Mouse (Mus musculus): ENCODE data around the gene Olfr805.

Olfr805 gene

GRCm38 (mm10) chr10:129729275-129729674 is at the start of gene Olfr805:
TSS of gene Olfr805 (minus strand) at chr10:129729375.
- no peak for DNase-seq (ENCODE audit: low spot score)

GRCm38 (mm10) chr10:129778123-129778522 is 48.9 kb upstream of the Olfr805 start:
- DNase-seq (ENCODE audit: low spot score): no peak

GRCm38 (mm10) chr10:129774338-129774737 is 45.2 kb upstream of the Olfr805 start, which contains the start of gene Olfr809:
TSS of gene Olfr809 (plus strand) at chr10:129774638.
- DNase-seq (ENCODE audit: low spot score): no peak

GRCm38 (mm10) chr10:129765182-129765581 is 36.0 kb upstream of the Olfr805 start, which contains the start of gene Olfr808:
TSS of gene Olfr808 (plus strand) at chr10:129765482.
- no peak for DNase-seq (ENCODE audit: low spot score)

GRCm38 (mm10) chr10:129757693-129758092 is 28.5 kb upstream of the Olfr805 start, which contains the start of gene Olfr807:
TSS of gene Olfr807 (minus strand) at chr10:129757793.
- no peak for DNase-seq (ENCODE audit: low spot score)

GRCm38 (mm10) chr10:129741821-129742220 is 12.6 kb upstream of the Olfr805 start, which contains the start of gene Olfr806:
TSS of gene Olfr806 (minus strand) at chr10:129741921.
- no peak for DNase-seq (ENCODE audit: low spot score)

- no peak for DNase-seq (ENCODE audit: low spot score)
These were observed 26.3 kb downstream of the Olfr805 start, which contains the start of gene Olfr804 for GRCm38 (mm10) chr10:129702910-129703309. TSS of gene Olfr804 (plus strand) at chr10:129703210.

- no peak for DNase-seq (ENCODE audit: low spot score)
These were observed 35.0 kb downstream of the Olfr805 start, which contains the start of gene Olfr803 for GRCm38 (mm10) chr10:129694186-129694585. TSS of gene Olfr803 (minus strand) at chr10:129694286.

GRCm38 (mm10) chr10:129688069-129688468 is 41.1 kb downstream of the Olfr805 start, which contains the start of gene Olfr802:
TSS of gene Olfr802 (minus strand) at chr10:129688169.
- DNase-seq (ENCODE audit: low spot score): no peak

GRCm38 (mm10) chr10:129673765-129674164 is 55.4 kb downstream of the Olfr805 start, which contains the start of gene Olfr801:
TSS of gene Olfr801 (minus strand) at chr10:129673865.
- no peak for DNase-seq (ENCODE audit: low spot score)
